ENCODE assay signal across 9 mouse cellular contexts in genomic region chr5:131794411-131795133, GRCm38 (mm10).
DNase-seq lines count a peak whose midpoint lies in the region; ATAC-seq and TF ChIP-seq lines count a peak whose summit lies in the region.
"Had no signal": no experiment of that assay in that cellular context is flagged by ENCODE, and none has a peak within 500 bp of the region (broad histone marks: within the 10 kb centered on the region; RNA-seq: fewer than 3 reads in every experiment).

No protein-coding gene starts in this region.

- no peaks in the 10 kb centered on the region for H3K36me3 ChIP-seq in heart, embryonic 10.5 days
- no peaks in the 10 kb centered on the region for H3K36me3 ChIP-seq in embryonic facial prominence, embryonic 15.5 days
- H3K36me3 ChIP-seq in midbrain, postnatal 0 days (ENCODE audit: insufficient read depth, low read length): no peaks in the 10 kb centered on the region
- H3K36me3 ChIP-seq: lung, embryonic 15.5 days had no signal

- no peak overlapping the region for H3K27ac ChIP-seq in heart, embryonic 10.5 days
- no peak overlapping the region for H3K27ac ChIP-seq in embryonic facial prominence, embryonic 15.5 days (replicated peaks)
- H3K27ac ChIP-seq in layer of hippocampus, adult 2 months: peak overlapping the region; percentile 90
- H3K27ac ChIP-seq in midbrain, postnatal 0 days (ENCODE audit: low read depth, low read length): peak overlapping the region; percentile 27; the same call in 1 of the 2 replicates
- H3K27ac ChIP-seq: lung, embryonic 15.5 days had no signal

- H3K4me1 ChIP-seq in heart, embryonic 10.5 days: peaks cover 11% of the 10 kb centered on the region
- peaks cover 16% of the 10 kb centered on the region for H3K4me1 ChIP-seq in embryonic facial prominence, embryonic 15.5 days
- H3K4me1 ChIP-seq in midbrain, postnatal 0 days (ENCODE audit: insufficient read depth, low read length): peaks cover 13% of the 10 kb centered on the region; the same call in 1 of the 2 replicates
- H3K4me1 ChIP-seq: lung, embryonic 15.5 days had no signal

- 33% methylated on average over 18 of the region's 18 CpGs for WGBS in heart, embryonic 10.5 days
- 41% methylated on average over 18 of the region's 18 CpGs for WGBS in embryonic facial prominence, embryonic 15.5 days
- 19% methylated on average over 18 of the region's 18 CpGs for WGBS in midbrain, postnatal 0 days

- H3K9me3 ChIP-seq in heart, embryonic 10.5 days: no peaks in the 10 kb centered on the region
- no peaks in the 10 kb centered on the region for H3K9me3 ChIP-seq in embryonic facial prominence, embryonic 15.5 days (replicated peaks)
- no peaks in the 10 kb centered on the region for H3K9me3 ChIP-seq in midbrain, postnatal 0 days (ENCODE audit: low read length)
- H3K9me3 ChIP-seq: lung, embryonic 15.5 days had no signal

- H3K27me3 ChIP-seq in heart, embryonic 10.5 days (ENCODE audit: insufficient read depth, poor library complexity, severe bottlenecking): peaks cover 31% of the 10 kb centered on the region
- no peaks in the 10 kb centered on the region for H3K27me3 ChIP-seq in embryonic facial prominence, embryonic 15.5 days
- no peaks in the 10 kb centered on the region for H3K27me3 ChIP-seq in midbrain, postnatal 0 days (ENCODE audit: insufficient read depth, low read length)
- H3K27me3 ChIP-seq: lung, embryonic 15.5 days had no signal

- peak overlapping the region; percentile 31; the same call in 1 of the 2 replicates for H3K4me3 ChIP-seq in heart, embryonic 10.5 days
- H3K4me3 ChIP-seq in embryonic facial prominence, embryonic 15.5 days (replicated peaks): no peak overlapping the region
- H3K4me3 ChIP-seq in layer of hippocampus, adult 2 months: peak overlapping the region; percentile 28; the same call in 1 of the 2 replicates
- no peak overlapping the region for H3K4me3 ChIP-seq in midbrain, postnatal 0 days (ENCODE audit: low read depth, low read length)
- H3K4me3 ChIP-seq: lung, embryonic 15.5 days had no signal

- no peak for ATAC-seq in embryonic facial prominence, embryonic 15.5 days (ENCODE audit: insufficient number of reproducible peaks, low FRiP score, low TSS enrichment, low read depth)
- ATAC-seq in midbrain, postnatal 0 days (ENCODE audit: low FRiP score): peak; percentile 38; the same call in 1 of the 2 replicates

- no peak overlapping the region for H3K9ac ChIP-seq in embryonic facial prominence, embryonic 15.5 days
- 0 out of 2 replicates have a peak overlapping the region, but pooled peaks have one; percentile 24 for H3K9ac ChIP-seq in midbrain, postnatal 0 days (replicated peaks; ENCODE audit: low read length, poor library complexity, severe bottlenecking)
- H3K9ac ChIP-seq: lung, embryonic 15.5 days had no signal

- peak overlapping the region; percentile 25; the same call in 1 of the 2 replicates for H3K4me2 ChIP-seq in embryonic facial prominence, embryonic 15.5 days (replicated peaks)
- H3K4me2 ChIP-seq in midbrain, postnatal 0 days (ENCODE audit: low read depth, low read length, poor library complexity, severe bottlenecking): peak overlapping the region; percentile 23
- H3K4me2 ChIP-seq: lung, embryonic 15.5 days had no signal

- DNase-seq in heart, embryonic 10.5 days (ENCODE audit: low spot score): no peak
- DNase-seq in heart, postnatal 4 days: no peak
- DNase-seq in layer of hippocampus, adult 2 months (ENCODE audit: low spot score in 2 of 2): peak; percentile 86 to 91
- DNase-seq in midbrain, postnatal 0 days (ENCODE audit: low spot score): peak; percentile 95
- no peak for DNase-seq in thymus, postnatal 10 days (ENCODE audit: low spot score in 2 of 2)
- no peak for DNase-seq in adipocyte (ENCODE audit: low spot score)
- no peak for DNase-seq in Muller cell, postnatal 12 days (ENCODE audit: inconsistent ontology term)

- peak; percentile 61 for TF ChIP-seq CTCF in layer of hippocampus, adult 2 months (conservative IDR thresholded peaks at IDR 0.05)
- peak; percentile 71 for TF ChIP-seq CTCF in midbrain, postnatal 0 days (IDR thresholded peaks at IDR 0.05)

Comparison
In these comparisons a context has a peak if more than half of its experiments do, and no peak if none do; other contexts are left out.
1. DNase-seq: peak in layer of hippocampus, adult 2 months (2 of 2) and midbrain, postnatal 0 days (single experiment); none in heart, embryonic 10.5 days (single experiment), heart, postnatal 4 days (single experiment), thymus, postnatal 10 days (0 of 2), adipocyte (single experiment) and Muller cell, postnatal 12 days (single experiment).
2. H3K27ac ChIP-seq: peak in layer of hippocampus, adult 2 months (single experiment) and midbrain, postnatal 0 days (single experiment); none in heart, embryonic 10.5 days (single experiment) and embryonic facial prominence, embryonic 15.5 days (single experiment).
3. H3K4me3 ChIP-seq: peak in heart, embryonic 10.5 days (single experiment) and layer of hippocampus, adult 2 months (single experiment); none in embryonic facial prominence, embryonic 15.5 days (single experiment) and midbrain, postnatal 0 days (single experiment).